Mouse (Mus musculus): ENCODE measurements around the gene Sco2.

DNA sequence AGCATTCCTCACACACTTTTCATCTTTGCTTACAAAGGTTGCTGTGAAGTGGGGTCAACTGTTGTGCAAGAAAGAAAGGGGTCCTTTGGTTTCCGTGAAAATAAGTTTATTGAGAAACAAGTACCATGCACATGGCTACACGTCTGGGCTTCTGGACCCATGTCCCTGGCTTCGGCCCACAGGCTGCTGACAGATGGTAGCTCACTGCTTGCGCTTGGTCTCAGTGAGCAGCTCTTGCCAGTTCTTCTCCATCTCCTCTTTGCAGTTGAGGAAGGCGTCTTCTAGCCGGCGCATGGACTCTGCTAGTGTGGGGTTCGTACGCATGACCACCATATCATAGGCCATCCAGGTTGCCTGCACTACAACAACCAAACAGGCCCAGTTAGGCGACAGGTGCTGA, 16.4 kb upstream of the Sco2 start:
- no peak for TF ChIP-seq POLR2A (IDR thresholded peaks at IDR 0.05; ENCODE audit: low read depth, low read length)
- TF ChIP-seq CTCF (IDR thresholded peaks at IDR 0.05; ENCODE audit: extremely low read depth, insufficient read depth, insufficient read length, insufficient replicate concordance): no peak
